Mouse (Mus musculus) urinary bladder, postnatal 25 days (tissue): ENCODE data around the gene Pard3b.

Experiments
- DNase-seq: peaks from one replicate; pipeline ENCODE4 v3.0.0; 2022; ENCODE audit warnings: low spot score

Pard3b gene

GRCm38 (mm10) chr1:61925541-61925940 is 286.9 kb downstream of the Pard3b start:
- no peak for DNase-seq

- DNase-seq, result no peak
Measured at GRCm38 (mm10) chr1:61928131-61928761, 289.6 kb downstream of the Pard3b start.

GRCm38 (mm10) chr1:61933574-61933973 is 294.9 kb downstream of the Pard3b start:
- no peak for DNase-seq

GRCm38 (mm10) chr1:61934760-61935159 is 296.1 kb downstream of the Pard3b start:
- no peak for DNase-seq

- no peak for DNase-seq
Measured at GRCm38 (mm10) chr1:61939882-61940281, 301.3 kb downstream of the Pard3b start.

GRCm38 (mm10) chr1:61961533-61961932 is 322.9 kb downstream of the Pard3b start:
- DNase-seq, result no peak

- DNase-seq, result no peak
Measured at GRCm38 (mm10) chr1:61962571-61962970, 323.9 kb downstream of the Pard3b start.

GRCm38 (mm10) chr1:61967124-61967523 is 328.5 kb downstream of the Pard3b start:
- DNase-seq, result no peak

GRCm38 (mm10) chr1:61967807-61968206 is 329.2 kb downstream of the Pard3b start:
- no peak for DNase-seq

- DNase-seq, result no peak
Measured at GRCm38 (mm10) chr1:61997711-61998110, 359.1 kb downstream of the Pard3b start.

GRCm38 (mm10) chr1:62008811-62009210 is 370.2 kb downstream of the Pard3b start:
- DNase-seq, result no peak

- no peak for DNase-seq
Measured at GRCm38 (mm10) chr1:62011712-62012111, 373.1 kb downstream of the Pard3b start.

- no peak for DNase-seq
Measured at GRCm38 (mm10) chr1:62016536-62017300, 378.1 kb downstream of the Pard3b start.

GRCm38 (mm10) chr1:62018276-62018675 is 379.7 kb downstream of the Pard3b start:
- no peak for DNase-seq

GRCm38 (mm10) chr1:62019743-62020142 is 381.1 kb downstream of the Pard3b start:
- no peak for DNase-seq

GRCm38 (mm10) chr1:62041718-62042117 is 403.1 kb downstream of the Pard3b start:
- DNase-seq, result peak; percentile 5

- no peak for DNase-seq
Measured at GRCm38 (mm10) chr1:62048592-62048991, 410.0 kb downstream of the Pard3b start.

- DNase-seq, result no peak
Measured at GRCm38 (mm10) chr1:62051186-62051825, 412.7 kb downstream of the Pard3b start.

GRCm38 (mm10) chr1:62053167-62053638 is 414.6 kb downstream of the Pard3b start:
- no peak for DNase-seq

GRCm38 (mm10) chr1:62055280-62055679 is 416.7 kb downstream of the Pard3b start:
- DNase-seq, result no peak

GRCm38 (mm10) chr1:62070617-62071016 is 432.0 kb downstream of the Pard3b start:
- DNase-seq, result no peak

GRCm38 (mm10) chr1:62071139-62071538 is 432.5 kb downstream of the Pard3b start:
- no peak for DNase-seq

- no peak for DNase-seq
Measured at GRCm38 (mm10) chr1:62076171-62076570, 437.5 kb downstream of the Pard3b start.
